Mouse (Mus musculus) liver, embryonic 14.5 days (tissue): ENCODE measurements around the gene Dtx3.

Experiments used
- CTCF ChIP-seq: IDR thresholded peaks from 2 replicates; pipeline ENCODE4 v1.5.1; 2016; ENCODE audit warnings: antibody characterized with exemption, low read depth, control low read depth
- EP300 ChIP-seq: IDR thresholded peaks from 2 replicates; pipeline ENCODE4 v1.6.1; 2016; ENCODE audit warnings: antibody characterized with exemption, low read depth

DNA sequence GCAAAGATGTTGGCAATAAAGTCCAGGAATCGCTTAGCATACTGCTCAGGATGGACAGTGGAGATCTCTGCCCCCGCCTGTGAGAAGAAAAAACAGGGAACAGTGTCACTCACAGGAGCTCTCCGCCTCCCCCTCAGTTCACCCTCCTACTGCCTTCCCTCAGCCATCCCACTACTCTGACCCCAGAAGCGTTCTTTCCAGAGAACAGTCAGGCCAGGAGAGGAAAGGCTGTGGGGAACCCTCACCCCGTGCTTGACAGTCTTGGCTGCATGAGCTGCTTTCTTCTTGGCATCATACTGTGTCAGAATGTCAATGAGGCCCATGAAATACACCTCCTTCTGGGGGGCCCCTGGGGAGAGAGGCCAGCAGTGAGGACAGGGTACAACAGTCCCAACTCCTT is 3.5 kb upstream of the Dtx3 start:
- no peak for TF ChIP-seq EP300
- TF ChIP-seq CTCF = no peak
